Mouse (Mus musculus): ENCODE results near the gene Kat2a.

DNA sequence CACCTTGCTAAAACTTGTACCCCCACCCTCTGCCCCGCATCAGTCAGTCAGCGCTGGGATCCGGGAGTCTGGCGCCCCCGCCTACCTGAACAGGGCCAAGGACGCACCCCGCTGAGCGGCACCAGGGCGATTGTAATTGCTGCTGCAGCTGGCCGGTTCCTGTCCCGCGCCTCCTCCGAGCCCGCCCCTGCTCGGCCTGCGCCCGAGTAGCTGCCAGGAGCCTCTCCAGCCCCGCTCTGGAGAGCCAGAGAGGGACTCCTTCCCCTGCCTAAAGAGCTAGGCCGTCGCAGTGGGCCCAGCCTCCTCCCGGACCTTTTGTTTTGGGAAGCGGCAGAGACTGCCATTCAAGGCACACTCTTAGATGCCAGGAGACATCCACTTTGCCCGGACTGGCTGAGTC is 39.1 kb downstream of the Kat2a start:
- TF ChIP-seq POLR2A (IDR thresholded peaks at IDR 0.05; ENCODE audit: borderline replicate concordance, control insufficient read depth, low read depth, low read length) (no peak), CTCF (IDR thresholded peaks at IDR 0.05; ENCODE audit: control insufficient read depth, insufficient read depth, low read length) (no peak)

All from bone marrow, adult 2 months (tissue).